Mouse (Mus musculus) ES-Bruce4 (cell line): ENCODE results near the gene Slc35f3. TPM values are rescaled to one million over a fixed set of nuclear protein-coding genes. Genes with fewer than 3 reads are reported as not detected.

Experiments used
- H3K27ac ChIP-seq: 2 replicates; pipeline ENCODE4 v1.5.1; 2012; ENCODE audit warnings: low read length, inconsistent platforms; ENCODE audit not compliant: insufficient read depth
- H3K27me3 ChIP-seq: 2 replicates; pipeline ENCODE4 v1.6.1; 2012; ENCODE audit warnings: mild to moderate bottlenecking, low read length, inconsistent platforms; ENCODE audit not compliant: control insufficient read depth, poor library complexity, insufficient read depth, severe bottlenecking
- H3K36me3 ChIP-seq: 2 replicates; pipeline ENCODE4 v1.6.1; 2012; ENCODE audit warnings: inconsistent platforms, mild to moderate bottlenecking, low read length, moderate library complexity; ENCODE audit not compliant: control insufficient read depth, poor library complexity, insufficient read depth, severe bottlenecking
- H3K4me1 ChIP-seq: one replicate; pipeline ENCODE4 v1.8.1; 2011; ENCODE audit warnings: low read length; ENCODE audit not compliant: control insufficient read depth, insufficient read depth
- H3K4me3 ChIP-seq: 2 replicates; pipeline ENCODE4 v1.5.1; 2011; ENCODE audit warnings: low read depth, mild to moderate bottlenecking, low read length
- H3K9ac ChIP-seq: 2 replicates; pipeline ENCODE4 v1.6.1; 2012; ENCODE audit warnings: low read depth, mild to moderate bottlenecking, inconsistent platforms; ENCODE audit not compliant: poor library complexity, severe bottlenecking
- H3K9me3 ChIP-seq: replicated peaks from 2 replicates; pipeline ENCODE4 v1.6.1; 2012; ENCODE audit warnings: mild to moderate bottlenecking, low read length, inconsistent platforms; ENCODE audit not compliant: control insufficient read depth, poor library complexity, insufficient read depth, severe bottlenecking
- CTCF ChIP-seq: IDR thresholded peaks from one replicate; pipeline ENCODE4 v1.8.1; 2011; ENCODE audit warnings: low read depth, low read length
- EP300 ChIP-seq: IDR thresholded peaks from 2 replicates; pipeline ENCODE4 v1.6.1; 2011; ENCODE audit warnings: low read depth, low read length; ENCODE audit not compliant: insufficient read depth
- POLR2A ChIP-seq: IDR thresholded peaks from one replicate; pipeline ENCODE4 v1.8.1; 2011; ENCODE audit warnings: low read length; ENCODE audit not compliant: insufficient read depth
- polyA plus RNA-seq: library from polyadenylated mRNA; stranded (reverse); fragments of >200 nt; gene quantifications from 2 replicates; pipeline ENCODE4 v1.2.4, GENCODE M21; 2011; ENCODE audit warnings: low read depth; ENCODE audit not compliant: missing spikeins, insufficient read depth, insufficient read length

Slc35f3 gene
- polyA plus RNA-seq, 1 experiment, result not detected

GRCm38 (mm10) chr8:126309015-126309414, 10.7 kb downstream of the Slc35f3 start:
- H3K27ac ChIP-seq, result no peak overlapping the region
- no peaks in the 10 kb centered on the region for H3K27me3 ChIP-seq
- H3K36me3 ChIP-seq, result no peaks in the 10 kb centered on the region
- no peak overlapping the region for H3K9ac ChIP-seq
- no peak overlapping the region for H3K4me3 ChIP-seq
- TF ChIP-seq EP300, result no peak
- no peak for TF ChIP-seq POLR2A
- no peaks in the 10 kb centered on the region for H3K9me3 ChIP-seq
- H3K4me1 ChIP-seq, result no peaks in the 10 kb centered on the region

- no peak overlapping the region for H3K27ac ChIP-seq
- no peaks in the 10 kb centered on the region for H3K27me3 ChIP-seq
- no peaks in the 10 kb centered on the region for H3K36me3 ChIP-seq
- no peaks in the 10 kb centered on the region for H3K4me1 ChIP-seq
- no peak overlapping the region for H3K4me3 ChIP-seq
- H3K9ac ChIP-seq, result no peak overlapping the region
- TF ChIP-seq POLR2A (no peak), CTCF (no peak), EP300 (no peak)
- H3K9me3 ChIP-seq, result peaks cover 7% of the 10 kb centered on the region; the same call in 1 of the 2 replicates
Observed at GRCm38 (mm10) chr8:126324931-126325330, 26.6 kb downstream of the Slc35f3 start.

GRCm38 (mm10) chr8:126326136-126326535, 27.8 kb downstream of the Slc35f3 start:
- peaks cover 7% of the 10 kb centered on the region; the same call in 1 of the 2 replicates for H3K9me3 ChIP-seq
- TF ChIP-seq CTCF (no peak), POLR2A (no peak), EP300 (no peak)
- H3K9ac ChIP-seq, result no peak overlapping the region
- H3K27ac ChIP-seq, result no peak overlapping the region
- H3K27me3 ChIP-seq, result no peaks in the 10 kb centered on the region
- H3K4me1 ChIP-seq, result no peaks in the 10 kb centered on the region
- H3K36me3 ChIP-seq, result no peaks in the 10 kb centered on the region
- no peak overlapping the region for H3K4me3 ChIP-seq

- Histone ChIP-seq H3K9me3 (peaks cover 7% of the 10 kb centered on the region; the same call in 1 of the 2 replicates), H3K27ac (no peak overlapping the region), H3K27me3 (no peaks in the 10 kb centered on the region), H3K4me1 (no peaks in the 10 kb centered on the region), H3K36me3 (no peaks in the 10 kb centered on the region), H3K9ac (no peak overlapping the region), H3K4me3 (no peak overlapping the region)
- TF ChIP-seq EP300, result no peak
Observed at GRCm38 (mm10) chr8:126326731-126327130, 28.4 kb downstream of the Slc35f3 start.

GRCm38 (mm10) chr8:126327786-126328185, 29.4 kb downstream of the Slc35f3 start:
- Histone ChIP-seq H3K27me3 (no peaks in the 10 kb centered on the region), H3K27ac (no peak overlapping the region), H3K9me3 (peaks cover 7% of the 10 kb centered on the region; the same call in 1 of the 2 replicates), H3K9ac (no peak overlapping the region), H3K4me3 (no peak overlapping the region), H3K4me1 (no peaks in the 10 kb centered on the region), H3K36me3 (no peaks in the 10 kb centered on the region)
- TF ChIP-seq EP300, result no peak
- no peak for TF ChIP-seq CTCF
- TF ChIP-seq POLR2A, result no peak

- H3K9ac ChIP-seq, result no peak overlapping the region
- no peaks in the 10 kb centered on the region for H3K27me3 ChIP-seq
- peaks cover 3% of the 10 kb centered on the region; the same call in 1 of the 2 replicates for H3K9me3 ChIP-seq
- H3K4me1 ChIP-seq, result no peaks in the 10 kb centered on the region
- H3K4me3 ChIP-seq, result no peak overlapping the region
- no peaks in the 10 kb centered on the region for H3K36me3 ChIP-seq
- H3K27ac ChIP-seq, result no peak overlapping the region
- no peak for TF ChIP-seq EP300
- no peak for TF ChIP-seq POLR2A
- no peak for TF ChIP-seq CTCF
Observed at GRCm38 (mm10) chr8:126338864-126339263, 40.5 kb downstream of the Slc35f3 start.
